Mouse (Mus musculus) embryonic facial prominence, embryonic 14.5 days (tissue): Measurements from ENCODE around the gene Lingo3. TPM values are rescaled to one million over a fixed set of nuclear protein-coding genes. Genes with fewer than 3 reads are reported as not detected.

Experiments used
- ATAC-seq: fragments of 200-750 bp; cut with Nextera tagmentation; 2 replicates; pipeline ENCODE4 v1.8.0; 2017; ENCODE audit warnings: low read depth, moderate number of reproducible peaks, moderate TSS enrichment
- DNase-seq: peaks from one replicate; pipeline ENCODE4 v3.0.0-alpha.2; 2015; ENCODE audit warnings: low spot score
- H3K27ac ChIP-seq: fragments of 300-500 bp; sonication (generic); replicated peaks from 2 replicates; pipeline ENCODE4 v1.5.1; 2014; ENCODE audit warnings: low read depth, mild to moderate bottlenecking, low read length, moderate library complexity
- H3K27me3 ChIP-seq: fragments of 300-500 bp; sonication (generic); replicated peaks from 2 replicates; pipeline ENCODE4 v1.6.1; 2014; ENCODE audit warnings: low read length; ENCODE audit not compliant: control insufficient read depth, insufficient read depth
- H3K36me3 ChIP-seq: fragments of 300-500 bp; sonication (generic); 2 replicates; pipeline ENCODE4 v1.6.1; 2014; ENCODE audit warnings: low read length, mixed read lengths; ENCODE audit not compliant: control insufficient read depth, insufficient read depth
- H3K4me1 ChIP-seq: fragments of 300-500 bp; sonication (generic); 2 replicates; pipeline ENCODE4 v1.6.1; 2014; ENCODE audit warnings: antibody characterized with exemption, low read length; ENCODE audit not compliant: control insufficient read depth, insufficient read depth
- H3K4me2 ChIP-seq: fragments of 300-500 bp; sonication (generic); 2 replicates; pipeline ENCODE4 v1.6.1; 2014; ENCODE audit warnings: low read depth, mild to moderate bottlenecking, low read length, moderate library complexity, mixed read lengths
- H3K4me3 ChIP-seq: fragments of 300-500 bp; sonication (generic); 2 replicates; pipeline ENCODE4 v1.5.1; 2014; ENCODE audit warnings: low read depth, mild to moderate bottlenecking, low read length
- H3K9ac ChIP-seq: fragments of 300-500 bp; sonication (generic); 2 replicates; pipeline ENCODE4 v1.6.1; 2014; ENCODE audit warnings: low read depth, mild to moderate bottlenecking, low read length, moderate library complexity, mixed read lengths
- H3K9me3 ChIP-seq: fragments of 300-500 bp; sonication (generic); 2 replicates; pipeline ENCODE4 v1.6.1; 2016; ENCODE audit warnings: low read length; ENCODE audit not compliant: control insufficient read depth
- WGBS: fragments of 180-500 bp; shearing (Covaris S2); extraction: QIAGEN DNeasy Blood & Tissue Kit; methylation state at CpG from one replicate; pipeline ENCODE4 v1.1.7; 2014; 5-methylcytosine and 5-hydroxymethylcytosine counted together
- polyA plus RNA-seq: library from polyadenylated mRNA; unstranded; fragments of >200 nt; fragmentation: Nextera tagmentation; extraction: Ambion mirVana; gene quantifications from 2 replicates; pipeline ENCODE4 v1.2.1, GENCODE M21; 2014

Gene Lingo3
- 1.2 and 1.3 TPM in 2 replicates for polyA plus RNA-seq

- Histone ChIP-seq H3K27ac (no peak within 1 kb of the TSS), H3K36me3 (no peaks in the 10 kb centered on the region), H3K9me3 (no peaks in the 10 kb centered on the region), H3K4me1 (no peaks in the 10 kb centered on the region), H3K4me3 (peak within 1 kb of the TSS; percentile 53), H3K27me3 (peaks cover 37% of the 10 kb centered on the region), H3K4me2 (peak within 1 kb of the TSS; percentile 96), H3K9ac (peak within 1 kb of the TSS; percentile 68)
- 5% methylated on average over 24 of the region's 51 CpGs for WGBS
- peak; percentile 30 for DNase-seq
- ATAC-seq, result 0 out of 2 replicates have a peak, but pooled peaks have one; percentile 33
Observed at GRCm38 (mm10) chr10:80843931-80844547, at the start of gene Lingo3. Gene Lingo3 (minus strand): TSS chr10:80844039.

- no peak for ATAC-seq
- H3K4me2 ChIP-seq, result no peak overlapping the region
- no peak overlapping the region for H3K4me3 ChIP-seq
- no peaks in the 10 kb centered on the region for H3K4me1 ChIP-seq
- no peak overlapping the region for H3K9ac ChIP-seq
- no peak for DNase-seq
- 76% methylated on average over 11 of the region's 11 CpGs for WGBS
- no peak overlapping the region for H3K27ac ChIP-seq
- no peaks in the 10 kb centered on the region for H3K9me3 ChIP-seq
- no peaks in the 10 kb centered on the region for H3K36me3 ChIP-seq
- 0 out of 2 replicates have a peak, but pooled peaks cover 5% of the 10 kb centered on the region for H3K27me3 ChIP-seq
Observed at GRCm38 (mm10) chr10:80887181-80887580, 43.3 kb upstream of the Lingo3 start.

- peak; percentile 27 for DNase-seq
- WGBS, result 25% methylated on average over 10 of the region's 10 CpGs
Observed at GRCm38 (mm10) chr10:80881301-80881700, 37.5 kb upstream of the Lingo3 start.

GRCm38 (mm10) chr10:80880901-80881300, 37.1 kb upstream of the Lingo3 start:
- Histone ChIP-seq H3K4me1 (no peaks in the 10 kb centered on the region), H3K9me3 (no peaks in the 10 kb centered on the region), H3K4me2 (no peak overlapping the region), H3K9ac (no peak overlapping the region), H3K27me3 (no peaks in the 10 kb centered on the region), H3K27ac (no peak overlapping the region), H3K36me3 (no peaks in the 10 kb centered on the region), H3K4me3 (no peak overlapping the region)
- no peak for ATAC-seq
- WGBS, result 76% methylated on average over 2 of the region's 2 CpGs
- no peak for DNase-seq

More at GRCm38 (mm10) chr10:80881301-80881700, 37.5 kb upstream of the Lingo3 start:
- Histone ChIP-seq H3K4me2 (no peak overlapping the region), H3K4me3 (no peak overlapping the region), H3K27me3 (no peaks in the 10 kb centered on the region), H3K27ac (no peak overlapping the region), H3K9me3 (no peaks in the 10 kb centered on the region), H3K36me3 (no peaks in the 10 kb centered on the region), H3K9ac (no peak overlapping the region), H3K4me1 (no peaks in the 10 kb centered on the region)
- 0 out of 2 replicates have a peak, but pooled peaks have one; percentile 19 for ATAC-seq

GRCm38 (mm10) chr10:80880131-80880641, 36.3 kb upstream of the Lingo3 start:
- ATAC-seq, result peak; percentile 41; the same call in 1 of the 2 replicates
- 17% methylated on average over 5 of the region's 5 CpGs for WGBS
- Histone ChIP-seq H3K36me3 (no peaks in the 10 kb centered on the region), H3K27me3 (no peaks in the 10 kb centered on the region), H3K4me2 (no peak overlapping the region), H3K9ac (no peak overlapping the region), H3K4me1 (no peaks in the 10 kb centered on the region), H3K9me3 (no peaks in the 10 kb centered on the region), H3K27ac (no peak overlapping the region), H3K4me3 (no peak overlapping the region)
- peak; percentile 67 for DNase-seq

- ATAC-seq, result no peak
Observed at GRCm38 (mm10) chr10:80876594-80876993, 32.8 kb upstream of the Lingo3 start.

GRCm38 (mm10) chr10:80876028-80876427, 32.2 kb upstream of the Lingo3 start:
- no peaks in the 10 kb centered on the region for H3K4me1 ChIP-seq
- no peak overlapping the region for H3K9ac ChIP-seq
- no peak overlapping the region for H3K4me3 ChIP-seq
- no peak overlapping the region for H3K4me2 ChIP-seq
- no peak for ATAC-seq
- H3K9me3 ChIP-seq, result no peaks in the 10 kb centered on the region
- no peaks in the 10 kb centered on the region for H3K36me3 ChIP-seq
- 24% methylated on average over 5 of the region's 5 CpGs for WGBS
- no peak overlapping the region for H3K27ac ChIP-seq
- DNase-seq, result peak; percentile 32
- no peaks in the 10 kb centered on the region for H3K27me3 ChIP-seq

More at GRCm38 (mm10) chr10:80876594-80876993, 32.8 kb upstream of the Lingo3 start:
- Histone ChIP-seq H3K27ac (no peak overlapping the region), H3K27me3 (no peaks in the 10 kb centered on the region), H3K36me3 (no peaks in the 10 kb centered on the region), H3K4me1 (no peaks in the 10 kb centered on the region), H3K4me2 (no peak overlapping the region), H3K9ac (no peak overlapping the region), H3K9me3 (no peaks in the 10 kb centered on the region), H3K4me3 (no peak overlapping the region)
- no peak for DNase-seq
- 28% methylated on average over 3 of the region's 3 CpGs for WGBS

GRCm38 (mm10) chr10:80874035-80874434, 30.2 kb upstream of the Lingo3 start:
- Histone ChIP-seq H3K4me3 (no peak overlapping the region), H3K4me1 (no peaks in the 10 kb centered on the region)
- WGBS, result 66% methylated on average over 9 of the region's 9 CpGs

GRCm38 (mm10) chr10:80871581-80871980, 27.7 kb upstream of the Lingo3 start, which contains the start of gene Tmprss9:
Gene Tmprss9 (plus strand): TSS chr10:80871848.
- ATAC-seq, result no peak

More at GRCm38 (mm10) chr10:80874035-80874434, 30.2 kb upstream of the Lingo3 start:
- H3K27me3 ChIP-seq, result no peaks in the 10 kb centered on the region
- no peak overlapping the region for H3K27ac ChIP-seq
- ATAC-seq (no peak), DNase-seq (no peak)
- no peak overlapping the region for H3K9ac ChIP-seq
- no peak overlapping the region for H3K4me2 ChIP-seq
- no peaks in the 10 kb centered on the region for H3K9me3 ChIP-seq
- H3K36me3 ChIP-seq, result no peaks in the 10 kb centered on the region

More at GRCm38 (mm10) chr10:80871581-80871980, 27.7 kb upstream of the Lingo3 start, which contains the start of gene Tmprss9:
- WGBS, result 28% methylated on average over 9 of the region's 9 CpGs
- Histone ChIP-seq H3K9me3 (no peaks in the 10 kb centered on the region), H3K9ac (no peak within 1 kb of the TSS), H3K36me3 (peaks cover 12% of the 10 kb centered on the region; the same call in 1 of the 2 replicates), H3K4me2 (no peak within 1 kb of the TSS), H3K4me1 (no peaks in the 10 kb centered on the region), H3K27me3 (no peaks in the 10 kb centered on the region), H3K27ac (no peak within 1 kb of the TSS), H3K4me3 (no peak within 1 kb of the TSS)
- DNase-seq, result no peak
